Mouse (Mus musculus) kidney, adult 2 months (tissue): ENCODE measurements around the gene Top2b. TPM values are rescaled to one million over a fixed set of nuclear protein-coding genes. Genes with fewer than 3 reads are reported as not detected.

Experiments used
- DNase-seq: peaks from one replicate; pipeline ENCODE4 v3.0.0; 2021
- H3K27ac ChIP-seq: fragments of 200-500 bp; 2 replicates; pipeline ENCODE4 v1.5.1; 2012; ENCODE audit warnings: low read depth, low read length, control low read depth, inconsistent platforms; ENCODE audit not compliant: insufficient read depth
- H3K27me3 ChIP-seq: fragments of 200-500 bp; replicated peaks from 2 replicates; pipeline ENCODE4 v1.6.1; 2012; ENCODE audit warnings: mild to moderate bottlenecking, moderate library complexity, low read length, inconsistent platforms; ENCODE audit not compliant: control insufficient read depth, insufficient read depth
- H3K36me3 ChIP-seq: fragments of 200-500 bp; 2 replicates; pipeline ENCODE4 v1.6.1; 2012; ENCODE audit warnings: mild to moderate bottlenecking, moderate library complexity, low read length, inconsistent platforms; ENCODE audit not compliant: control insufficient read depth, insufficient read depth
- H3K4me1 ChIP-seq: fragments of 200-500 bp; 2 replicates; pipeline ENCODE4 v1.6.1; 2011; ENCODE audit warnings: low read length; ENCODE audit not compliant: control insufficient read depth, insufficient read depth
- H3K4me3 ChIP-seq: fragments of 200-500 bp; 2 replicates; pipeline ENCODE4 v1.5.1; 2011; ENCODE audit warnings: mild to moderate bottlenecking, low read depth, low read length, control low read depth; ENCODE audit not compliant: insufficient read depth
- CTCF ChIP-seq: fragments of 200-500 bp; conservative IDR thresholded peaks from 2 replicates; pipeline ENCODE4 v1.5.1; 2011; ENCODE audit warnings: low read depth, mild to moderate bottlenecking, control low read depth, low read length, moderate library complexity, mixed read lengths; ENCODE audit not compliant: insufficient read depth, insufficient read length
- POLR2A ChIP-seq: fragments of 200-500 bp; IDR thresholded peaks from one replicate; pipeline ENCODE4 v1.6.1; 2011; ENCODE audit warnings: low read depth, low read length, control low read depth
- WGBS: fragments of 180-500 bp; shearing (Covaris S2); methylation state at CpG from one replicate; pipeline ENCODE4 v1.1.7; 2018; 5-methylcytosine and 5-hydroxymethylcytosine counted together
- polyA plus RNA-seq: library from polyadenylated mRNA; depleted of rRNA; stranded (reverse); fragments of >200 nt; gene quantifications from 2 replicates; pipeline ENCODE4 v1.2.3, GENCODE M21; 2012

Gene Top2b
- polyA plus RNA-seq, 1 experiment = 10.5 TPM

DNA sequence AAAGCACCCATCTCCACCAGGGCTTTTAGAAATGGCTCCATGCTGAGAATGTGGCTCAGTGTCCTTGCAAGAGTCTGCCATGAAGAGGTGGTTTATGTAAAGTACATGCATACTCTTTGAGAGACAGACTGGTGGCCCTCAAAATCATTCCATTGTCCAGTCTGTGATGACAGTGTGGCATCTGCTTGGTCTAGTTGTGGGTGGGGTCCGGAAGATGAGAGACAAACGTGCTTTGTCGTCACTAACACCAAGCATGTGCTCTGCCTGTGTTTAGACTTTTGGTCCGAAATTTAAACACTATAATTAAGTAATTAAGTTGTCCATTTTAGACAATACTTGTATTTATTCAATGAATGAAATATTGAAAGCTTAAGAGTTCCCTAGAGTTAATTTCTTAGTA lies 49.2 kb downstream of the Top2b start:
- Histone ChIP-seq H3K36me3 (peaks cover 9% of the 10 kb centered on the region), H3K4me3 (no peak overlapping the region), H3K27ac (no peak overlapping the region), H3K4me1 (no peaks in the 10 kb centered on the region), H3K27me3 (no peaks in the 10 kb centered on the region)
- no peak for DNase-seq
- no peak for TF ChIP-seq CTCF
- TF ChIP-seq POLR2A = no peak
- 89% methylated on average over 4 of the region's 4 CpGs for WGBS

DNA sequence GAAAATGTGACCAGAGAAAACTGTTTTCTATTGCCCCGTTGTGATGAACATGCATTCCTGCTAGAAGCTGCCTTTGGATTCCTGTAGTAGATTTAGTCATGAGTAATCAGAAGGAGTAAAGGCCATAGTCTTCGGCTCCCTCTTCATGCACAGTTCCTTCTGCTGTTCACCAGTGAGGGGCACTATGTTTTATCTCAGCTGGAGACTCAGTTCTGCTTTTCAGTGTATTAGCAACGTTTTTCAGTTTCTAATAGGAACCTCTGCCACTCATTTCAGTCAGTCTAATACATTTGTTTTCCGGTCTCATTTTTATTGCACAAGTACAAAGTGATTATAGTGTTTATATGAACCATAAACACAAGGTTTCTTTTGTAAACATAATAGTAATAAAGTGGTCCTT lies 62.6 kb downstream of the Top2b start:
- WGBS = 70% methylated on average over 4 of the region's 4 CpGs
- Histone ChIP-seq H3K36me3 (peaks cover 10% of the 10 kb centered on the region; the same call in 1 of the 2 replicates), H3K4me3 (no peak overlapping the region), H3K27ac (no peak overlapping the region), H3K27me3 (no peaks in the 10 kb centered on the region), H3K4me1 (no peaks in the 10 kb centered on the region)
- no peak for TF ChIP-seq POLR2A
- TF ChIP-seq CTCF = no peak
- DNase-seq = no peak

DNA sequence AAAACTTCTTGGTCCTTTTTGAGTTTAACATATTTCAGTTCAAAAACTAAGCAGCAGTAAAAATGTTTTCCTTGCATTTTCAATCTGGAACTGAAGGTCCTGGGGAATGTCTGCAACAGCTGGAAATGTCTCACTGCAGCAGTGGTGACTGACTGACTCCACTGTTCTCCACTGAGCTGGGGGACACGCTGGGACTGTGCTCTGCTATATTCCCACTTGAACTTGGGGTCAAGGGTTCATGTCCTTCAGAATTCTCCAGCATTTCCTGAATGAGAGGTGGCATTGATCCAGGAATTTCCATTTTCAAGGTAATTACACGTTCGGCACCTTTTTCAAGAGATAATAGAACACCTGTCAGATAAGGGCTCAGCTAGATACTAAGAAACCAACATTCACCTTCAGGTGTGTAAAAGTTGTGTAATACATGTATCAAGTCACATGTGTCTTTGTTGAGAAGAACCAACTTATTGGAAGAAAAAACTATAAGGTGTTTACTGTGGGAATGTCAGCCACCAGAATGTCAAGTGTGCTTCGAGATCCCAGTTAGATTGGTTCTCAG lies 67.0 kb downstream of the Top2b start:
- Histone ChIP-seq H3K27me3 (no peaks in the 10 kb centered on the region), H3K4me1 (no peaks in the 10 kb centered on the region), H3K4me3 (no peak overlapping the region), H3K36me3 (peaks cover 9% of the 10 kb centered on the region), H3K27ac (no peak overlapping the region)
- TF ChIP-seq POLR2A (no peak), CTCF (no peak)
- WGBS = 53% methylated on average over 4 of the region's 4 CpGs
- no peak for DNase-seq

DNA sequence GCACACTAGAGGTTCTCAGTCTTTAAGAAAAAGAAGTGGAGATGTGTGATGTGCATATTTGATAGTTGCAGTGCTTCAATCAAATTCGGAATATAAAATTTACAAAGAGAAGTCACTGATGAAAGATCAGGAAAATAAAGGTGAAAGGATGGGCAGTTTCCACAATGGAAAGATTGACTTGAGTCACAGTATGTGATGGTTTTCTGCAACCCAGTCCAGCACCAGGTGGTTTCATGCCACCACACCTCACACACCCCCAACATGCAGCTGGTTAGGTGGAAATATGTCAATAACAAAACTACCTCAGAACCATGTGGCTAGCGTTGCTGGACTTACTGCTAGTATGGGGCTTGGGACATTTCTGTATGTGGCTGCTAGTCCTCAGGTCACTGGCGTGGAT lies 67.6 kb downstream of the Top2b start:
- Histone ChIP-seq H3K27me3 (no peaks in the 10 kb centered on the region), H3K4me1 (no peaks in the 10 kb centered on the region), H3K36me3 (peaks cover 9% of the 10 kb centered on the region), H3K27ac (no peak overlapping the region), H3K4me3 (no peak overlapping the region)
- no peak for DNase-seq
- 93% methylated on average over 3 of the region's 3 CpGs for WGBS
- TF ChIP-seq POLR2A = no peak
- no peak for TF ChIP-seq CTCF

DNA sequence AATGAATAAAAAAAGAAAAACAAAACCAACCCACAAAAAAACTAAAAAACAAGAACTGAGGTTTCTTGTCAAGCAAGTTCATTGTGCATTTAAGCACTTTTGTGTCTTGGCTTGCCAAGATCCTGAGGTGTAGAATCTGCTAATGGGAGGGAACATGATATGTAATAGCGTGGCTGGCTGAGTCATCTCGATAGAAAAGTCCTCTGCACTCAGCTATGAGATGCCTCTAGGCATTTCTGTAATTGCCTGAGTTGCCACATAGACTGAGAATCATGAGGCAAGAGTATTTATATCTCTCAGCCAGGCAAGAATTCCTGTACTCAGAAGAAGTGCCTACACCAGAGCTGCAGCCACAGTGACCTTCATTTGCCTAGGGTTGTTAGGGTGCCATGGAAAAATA lies 68.2 kb downstream of the Top2b start:
- peaks cover 9% of the 10 kb centered on the region for H3K36me3 ChIP-seq
- H3K27me3 ChIP-seq = no peaks in the 10 kb centered on the region
- 43% methylated on average over 2 of the region's 2 CpGs for WGBS
- H3K4me3 ChIP-seq = no peak overlapping the region
- TF ChIP-seq POLR2A (no peak), CTCF (no peak)
- H3K4me1 ChIP-seq = no peaks in the 10 kb centered on the region
- no peak for DNase-seq
- no peak overlapping the region for H3K27ac ChIP-seq

DNA sequence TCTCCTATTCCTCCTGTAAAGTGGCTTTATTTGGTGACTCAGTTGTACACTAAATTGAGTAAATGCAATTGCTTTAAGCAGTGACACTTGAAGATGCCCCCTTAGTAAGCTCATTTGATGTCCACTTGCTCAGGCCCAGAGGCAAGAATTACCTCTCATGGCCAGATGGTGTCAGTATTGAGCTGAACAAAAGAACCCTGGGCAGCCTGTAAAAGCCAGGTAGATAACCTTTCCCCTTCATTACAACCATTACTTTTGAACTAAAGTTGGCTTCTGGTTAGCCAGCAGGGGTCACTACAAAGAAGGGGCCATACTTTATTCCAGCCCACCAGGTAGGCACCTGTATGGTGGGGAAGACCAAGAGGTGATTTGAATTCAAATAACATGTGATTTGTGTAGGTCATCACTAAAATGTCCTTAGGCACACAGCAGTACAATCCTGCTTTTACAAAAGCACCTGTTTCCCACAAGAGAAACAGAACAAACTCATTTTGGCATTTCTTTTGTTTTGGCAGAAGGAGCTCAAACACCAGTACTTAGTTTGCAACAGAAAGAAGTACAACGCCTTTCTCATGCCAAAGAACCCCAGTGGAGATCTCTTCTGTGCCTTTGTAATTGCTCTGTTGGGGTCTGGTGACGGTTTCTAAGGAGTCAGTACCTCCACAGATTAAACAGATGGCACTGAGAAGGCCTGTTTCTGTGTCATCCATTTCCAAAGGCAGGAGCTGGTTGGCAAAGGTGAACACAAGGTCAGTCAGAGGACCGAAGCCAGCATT lies 69.6 kb downstream of the Top2b start:
- TF ChIP-seq CTCF = peak; percentile 69
- TF ChIP-seq POLR2A = no peak
- 85% methylated on average over 3 of the region's 3 CpGs for WGBS
- Histone ChIP-seq H3K27me3 (no peaks in the 10 kb centered on the region), H3K27ac (no peak overlapping the region), H3K4me1 (no peaks in the 10 kb centered on the region), H3K36me3 (peaks cover 6% of the 10 kb centered on the region), H3K4me3 (no peak overlapping the region)
- peak; percentile 75 for DNase-seq

DNA sequence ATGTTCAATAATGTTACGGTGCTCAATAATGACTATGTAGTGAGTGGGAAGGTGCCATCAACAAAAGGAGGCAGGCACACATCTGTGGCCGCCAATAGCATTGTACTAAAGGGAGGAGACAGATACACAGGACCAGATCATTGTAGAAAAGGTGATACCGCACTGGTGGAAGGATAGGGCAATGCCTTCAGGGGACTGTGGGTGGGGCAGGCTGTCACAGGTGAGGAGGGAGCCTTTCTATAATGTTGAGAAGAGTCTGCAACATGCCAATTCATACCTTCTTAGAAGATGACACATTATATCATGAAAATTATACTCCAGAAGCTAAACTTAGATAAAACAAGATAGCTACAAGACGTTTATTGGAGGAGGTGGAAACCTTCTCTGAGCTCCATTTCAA lies 72.4 kb downstream of the Top2b start:
- 97% methylated on average over 4 of the region's 4 CpGs for WGBS
- H3K27ac ChIP-seq = no peak overlapping the region
- no peak for TF ChIP-seq CTCF
- no peak for TF ChIP-seq POLR2A
- peaks cover 2% of the 10 kb centered on the region for H3K36me3 ChIP-seq
- no peak for DNase-seq
- H3K4me3 ChIP-seq = no peak overlapping the region
- H3K27me3 ChIP-seq = no peaks in the 10 kb centered on the region
- H3K4me1 ChIP-seq = no peaks in the 10 kb centered on the region
